Mouse (Mus musculus) E14TG2a.4 (cell line): ENCODE data around the gene Crygn.

Experiments
- H3K27me3 ChIP-seq: 2 replicates; pipeline ENCODE4 v1.6.1; 2014; ENCODE audit warnings: low read length, control low read depth; ENCODE audit not compliant: insufficient read depth
- H3K36me3 ChIP-seq: 2 replicates; pipeline ENCODE4 v1.6.1; 2014; ENCODE audit warnings: low read length, control low read depth; ENCODE audit not compliant: insufficient read depth
- H3K4me1 ChIP-seq: replicated peaks from 2 replicates; pipeline ENCODE4 v1.6.1; 2014; ENCODE audit warnings: low read depth, low read length, control low read depth
- H3K4me3 ChIP-seq: replicated peaks from 2 replicates; pipeline ENCODE4 v1.5.1; 2014; ENCODE audit warnings: mild to moderate bottlenecking, low read length
- H3K9me3 ChIP-seq: 2 replicates; pipeline ENCODE4 v1.6.1; 2014; ENCODE audit warnings: low read length, control low read depth
- CTCF ChIP-seq: conservative IDR thresholded peaks from 2 replicates; pipeline ENCODE4 v1.5.1; 2014; ENCODE audit warnings: low read length
- NANOG ChIP-seq: IDR thresholded peaks from 2 replicates; pipeline ENCODE4 v1.6.1; 2014; ENCODE audit warnings: borderline replicate concordance, low read length, mixed read lengths
- POU5F1 ChIP-seq: IDR thresholded peaks from 2 replicates; pipeline ENCODE4 v1.6.1; 2014; ENCODE audit warnings: low read length, borderline replicate concordance

Crygn gene

DNA sequence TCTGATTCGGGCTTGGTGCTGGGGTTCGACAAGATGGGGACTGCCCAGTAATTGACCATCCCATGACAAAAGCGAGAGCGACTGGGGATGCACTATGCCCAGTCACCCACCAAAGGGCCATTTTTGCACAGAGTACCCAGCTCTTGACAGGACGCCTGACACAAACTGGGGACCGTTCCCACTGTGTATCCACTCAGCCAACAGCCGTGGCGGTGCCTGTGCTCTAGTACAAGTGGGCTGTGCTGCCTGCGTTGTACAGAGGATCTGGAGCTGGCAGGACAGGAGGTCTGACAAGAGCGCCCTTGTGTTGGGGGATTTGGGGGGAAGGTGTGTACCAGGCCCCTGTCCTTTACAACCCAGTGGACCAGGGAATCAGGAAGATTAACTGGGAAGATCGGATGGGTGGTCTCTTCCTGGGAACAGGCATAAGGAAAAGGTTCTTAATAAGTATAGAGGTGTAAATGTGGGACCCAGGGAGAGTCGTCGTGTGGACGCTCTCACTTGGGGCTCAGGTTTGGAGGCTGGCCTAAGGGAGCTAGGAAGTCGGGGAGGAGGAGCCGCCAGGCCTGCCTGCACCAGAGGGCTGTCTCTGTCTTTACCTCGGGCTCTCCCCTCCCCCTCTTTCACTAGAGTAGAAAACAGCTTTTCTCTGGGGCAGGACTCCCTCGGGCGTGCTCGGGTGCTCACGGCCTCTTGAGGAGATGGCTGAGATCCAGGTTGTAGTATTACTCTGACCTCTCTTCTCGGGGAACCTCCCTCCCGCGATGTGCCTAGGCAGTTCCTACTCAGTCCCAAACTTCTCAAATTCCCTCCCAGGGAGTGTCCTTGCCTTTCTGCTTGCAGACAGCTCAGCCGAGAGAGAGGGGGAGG, 6.3 kb downstream of the Crygn start:
- TF ChIP-seq NANOG, result no peak
- no peak for TF ChIP-seq CTCF
- TF ChIP-seq POU5F1, result no peak
- Histone ChIP-seq H3K4me3 (peak overlapping the region; percentile 81), H3K4me1 (peaks cover 66% of the 10 kb centered on the region), H3K36me3 (no peaks in the 10 kb centered on the region), H3K27me3 (no peaks in the 10 kb centered on the region), H3K9me3 (no peaks in the 10 kb centered on the region)

DNA sequence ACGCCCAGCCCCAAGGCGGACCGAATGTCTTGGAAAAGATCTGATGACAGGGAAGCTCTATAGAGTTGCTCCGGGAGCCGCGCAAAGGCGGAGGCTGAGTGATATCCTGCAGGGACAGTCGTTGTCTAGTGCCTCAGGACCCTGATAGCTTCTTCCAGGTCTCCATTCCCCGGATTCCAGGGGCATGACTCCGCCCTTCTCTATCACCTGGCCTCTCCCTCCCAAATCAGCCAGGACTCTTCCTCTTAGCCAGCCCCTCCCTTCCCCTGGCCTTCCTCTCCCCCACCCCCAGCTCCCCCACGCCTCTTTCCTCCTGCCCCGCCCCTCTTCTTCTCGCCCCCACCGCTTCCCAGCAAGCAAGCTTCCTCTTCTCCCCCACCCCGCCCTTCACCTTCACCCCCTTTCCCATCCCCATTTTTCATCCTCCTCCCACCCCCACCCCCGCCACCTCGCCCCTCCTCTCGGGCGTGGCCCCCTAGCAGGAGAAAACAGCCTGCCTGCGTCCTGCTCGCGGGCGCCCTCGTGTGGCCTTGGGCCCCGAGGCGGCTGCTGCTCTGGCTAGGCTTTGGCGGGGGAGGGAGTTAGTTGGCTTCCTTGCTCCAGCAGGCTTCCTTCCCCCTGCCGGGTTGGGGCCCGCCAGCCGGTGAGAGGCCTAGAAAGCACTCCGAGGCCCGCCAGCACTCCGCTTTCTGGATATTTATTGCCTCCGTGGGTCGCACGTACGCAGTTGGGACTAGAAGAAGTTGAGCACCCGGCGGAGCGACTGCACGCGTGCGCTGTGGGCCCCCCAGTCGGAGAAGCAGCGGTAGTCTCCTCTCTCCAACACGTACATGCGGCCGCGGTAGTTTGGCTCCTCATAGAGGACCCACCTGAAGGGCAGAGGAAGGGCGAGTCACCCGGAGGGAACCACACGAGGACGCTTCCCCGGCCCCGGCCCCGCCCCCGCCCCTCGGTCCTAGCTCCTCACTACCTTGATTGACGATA, 7.2 kb downstream of the Crygn start:
- Histone ChIP-seq H3K27me3 (no peaks in the 10 kb centered on the region), H3K36me3 (no peaks in the 10 kb centered on the region), H3K4me3 (peak overlapping the region; percentile 81), H3K9me3 (no peaks in the 10 kb centered on the region), H3K4me1 (peaks cover 66% of the 10 kb centered on the region)
- TF ChIP-seq POU5F1, result no peak
- TF ChIP-seq CTCF, result peak; percentile 11

DNA sequence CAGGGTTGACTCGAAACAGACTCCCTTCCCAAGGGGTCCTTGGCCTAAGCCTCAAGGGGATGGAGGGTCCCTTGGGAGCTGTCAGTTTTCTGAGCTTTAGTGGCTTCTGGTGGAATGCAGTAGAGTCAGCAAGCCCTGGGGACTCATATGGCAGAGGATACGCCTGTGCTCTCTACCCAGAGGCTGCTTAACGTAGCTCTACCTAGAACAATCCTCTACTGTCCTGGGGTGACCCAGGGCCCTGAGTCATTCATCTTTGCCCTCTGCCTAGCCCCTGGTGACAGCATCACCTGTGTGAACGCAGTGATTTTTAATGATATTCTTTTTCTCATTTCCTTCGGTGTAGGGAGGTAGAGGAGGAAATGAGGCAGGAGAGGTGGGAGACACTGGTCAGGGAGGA, 8.1 kb downstream of the Crygn start:
- Histone ChIP-seq H3K9me3 (no peaks in the 10 kb centered on the region), H3K27me3 (no peaks in the 10 kb centered on the region), H3K4me3 (peak overlapping the region; percentile 75), H3K4me1 (peaks cover 66% of the 10 kb centered on the region), H3K36me3 (no peaks in the 10 kb centered on the region)
- TF ChIP-seq CTCF (no peak), NANOG (no peak), POU5F1 (no peak)

DNA sequence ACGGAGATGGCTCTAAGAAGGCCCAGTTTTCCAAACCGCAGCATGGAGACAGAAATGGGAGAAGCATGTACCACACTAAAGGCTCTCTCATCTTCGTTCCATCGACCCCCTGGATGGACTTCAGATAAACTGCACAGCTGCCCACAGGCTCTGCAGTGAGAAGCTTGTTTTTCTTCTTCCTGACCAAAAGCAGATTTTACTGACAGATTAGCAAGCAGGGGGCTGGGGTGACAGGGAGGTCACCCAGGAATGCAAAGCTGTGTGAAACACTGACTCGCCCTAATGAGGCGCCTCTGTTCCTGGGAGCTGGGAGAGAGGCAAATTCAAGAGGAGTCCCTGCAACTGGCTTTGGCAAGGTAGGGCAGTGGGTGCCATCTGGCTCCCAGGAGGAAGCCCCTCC, 10.3 kb downstream of the Crygn start:
- H3K9me3 ChIP-seq, result no peaks in the 10 kb centered on the region
- no peak for TF ChIP-seq NANOG
- TF ChIP-seq CTCF, result no peak
- TF ChIP-seq POU5F1, result no peak

DNA sequence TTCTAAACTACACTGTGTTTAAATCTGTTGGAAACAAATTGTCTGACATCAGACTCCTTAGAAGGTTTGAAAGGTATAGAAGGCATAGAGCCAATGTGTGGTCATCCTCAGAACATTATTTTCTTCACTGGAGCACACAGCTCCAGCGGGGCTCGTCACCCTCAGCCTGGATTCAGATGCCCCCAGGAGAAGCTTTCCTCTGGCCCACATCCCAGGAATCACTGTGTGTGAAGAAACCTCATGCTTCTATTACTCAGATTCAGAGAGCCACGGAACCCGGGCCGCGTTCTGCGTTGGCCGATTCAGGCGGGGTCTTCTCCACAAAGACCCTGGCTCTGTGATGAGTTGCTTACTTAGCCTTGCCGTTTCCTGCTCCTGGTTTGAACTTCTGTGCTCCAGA, 13.9 kb downstream of the Crygn start:
- Histone ChIP-seq H3K4me3 (no peak overlapping the region), H3K27me3 (peaks cover 4% of the 10 kb centered on the region; the same call in 1 of the 2 replicates), H3K36me3 (no peaks in the 10 kb centered on the region), H3K9me3 (no peaks in the 10 kb centered on the region), H3K4me1 (peaks cover 24% of the 10 kb centered on the region)
- TF ChIP-seq POU5F1 (no peak), CTCF (no peak), NANOG (no peak)

More for the DNA sequence above, 10.3 kb downstream of the Crygn start:
- Histone ChIP-seq H3K27me3 (peaks cover 2% of the 10 kb centered on the region; the same call in 1 of the 2 replicates), H3K4me3 (no peak overlapping the region), H3K4me1 (peaks cover 49% of the 10 kb centered on the region), H3K36me3 (no peaks in the 10 kb centered on the region)

DNA sequence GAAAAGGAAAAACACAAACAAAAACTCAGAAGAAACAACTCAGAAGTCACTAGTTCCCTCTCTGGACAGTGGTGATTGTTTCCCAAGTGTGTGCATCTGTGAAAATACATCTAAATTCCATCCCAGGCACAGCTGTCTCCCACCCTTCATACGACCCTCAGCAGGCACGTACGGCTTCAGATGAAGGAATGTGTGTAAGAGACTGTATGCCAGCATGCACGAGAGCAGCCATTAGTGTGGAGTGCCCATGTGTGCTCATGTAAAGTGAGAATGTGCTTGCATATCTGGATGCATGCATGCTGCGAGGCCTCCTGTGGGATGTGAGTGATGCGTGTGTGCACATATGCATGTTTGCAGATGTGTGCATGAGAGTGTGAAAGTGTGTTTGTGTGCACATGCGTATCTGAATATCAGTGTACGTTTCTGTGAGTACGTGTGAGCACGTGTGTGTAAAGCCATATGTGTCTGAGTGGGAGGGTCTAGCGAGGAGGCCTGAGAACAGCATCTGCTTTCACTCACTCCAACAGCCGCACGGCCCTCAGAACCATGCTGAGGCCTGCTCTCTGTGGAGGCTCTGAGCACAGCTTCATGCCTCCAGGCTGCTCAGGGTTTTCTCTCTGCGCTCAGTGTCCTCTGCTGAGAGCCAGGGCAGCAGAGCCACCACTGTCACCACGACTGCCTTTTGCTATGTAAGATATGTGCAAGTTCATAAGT, 16.5 kb downstream of the Crygn start:
- peaks cover 4% of the 10 kb centered on the region; the same call in 1 of the 2 replicates for H3K27me3 ChIP-seq
- H3K9me3 ChIP-seq, result no peaks in the 10 kb centered on the region
- no peaks in the 10 kb centered on the region for H3K36me3 ChIP-seq
- no peak for TF ChIP-seq NANOG
- no peak for TF ChIP-seq CTCF
- no peak for TF ChIP-seq POU5F1
- no peak overlapping the region for H3K4me3 ChIP-seq
- H3K4me1 ChIP-seq, result no peaks in the 10 kb centered on the region

DNA sequence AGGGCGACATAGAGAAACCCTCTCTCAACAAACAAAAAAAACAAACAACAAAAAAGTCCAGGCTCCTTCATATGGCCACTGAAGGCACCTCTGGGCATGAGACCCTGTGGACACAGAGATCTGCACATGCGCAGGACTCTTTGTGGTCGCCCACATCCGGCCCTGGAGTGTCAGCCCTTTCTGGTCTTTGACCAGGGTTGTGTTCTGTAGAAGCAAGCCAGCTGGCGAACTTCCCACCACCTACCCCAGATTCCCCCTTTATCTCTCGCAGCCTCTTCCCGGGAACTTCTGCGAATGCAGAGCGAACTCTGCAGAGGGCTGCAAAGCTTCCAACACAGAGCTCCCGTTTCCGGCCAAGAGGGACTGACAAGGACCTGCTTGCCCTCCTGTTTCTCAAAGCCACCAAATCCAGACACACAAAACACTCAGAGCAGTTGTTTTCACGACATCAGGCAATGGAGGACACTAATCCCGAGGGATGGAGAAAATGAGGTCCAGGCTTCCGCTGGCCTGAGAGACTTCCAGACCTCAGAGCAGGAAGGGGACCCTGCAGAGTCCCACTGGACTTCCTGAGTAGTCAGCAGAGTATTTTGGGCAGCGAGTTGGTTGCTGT, 18.6 kb downstream of the Crygn start:
- Histone ChIP-seq H3K4me3 (no peak overlapping the region), H3K4me1 (peaks cover 11% of the 10 kb centered on the region), H3K9me3 (no peaks in the 10 kb centered on the region), H3K36me3 (no peaks in the 10 kb centered on the region), H3K27me3 (peaks cover 4% of the 10 kb centered on the region; the same call in 1 of the 2 replicates)
- no peak for TF ChIP-seq NANOG

DNA sequence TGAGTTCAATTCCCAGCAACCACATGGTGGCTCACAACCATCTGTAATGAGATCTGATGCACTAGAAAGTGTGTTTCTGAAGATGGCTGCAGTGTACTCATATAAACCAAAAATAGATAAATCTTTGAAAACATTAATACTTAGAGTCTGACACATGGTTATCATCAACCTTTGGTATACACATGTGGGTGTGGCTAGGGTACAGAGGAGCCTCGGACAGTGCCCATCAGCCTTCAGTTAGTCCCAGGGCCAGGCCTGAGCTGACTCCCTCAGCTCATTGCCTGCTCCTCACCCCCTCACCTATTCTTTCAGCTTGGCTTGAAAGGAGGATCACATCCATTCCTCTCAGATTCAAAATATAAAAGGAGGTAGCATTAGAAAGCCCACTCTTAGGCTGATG, 19.3 kb downstream of the Crygn start:
- TF ChIP-seq CTCF, result no peak
- TF ChIP-seq NANOG, result no peak
- no peak for TF ChIP-seq POU5F1
- H3K4me3 ChIP-seq, result no peak overlapping the region
- H3K4me1 ChIP-seq, result peaks cover 19% of the 10 kb centered on the region
- H3K9me3 ChIP-seq, result no peaks in the 10 kb centered on the region
- H3K36me3 ChIP-seq, result no peaks in the 10 kb centered on the region
- peaks cover 4% of the 10 kb centered on the region; the same call in 1 of the 2 replicates for H3K27me3 ChIP-seq
